Comparison of ENCODE assay signal across 13 mouse cellular contexts in the genomic region with DNA sequence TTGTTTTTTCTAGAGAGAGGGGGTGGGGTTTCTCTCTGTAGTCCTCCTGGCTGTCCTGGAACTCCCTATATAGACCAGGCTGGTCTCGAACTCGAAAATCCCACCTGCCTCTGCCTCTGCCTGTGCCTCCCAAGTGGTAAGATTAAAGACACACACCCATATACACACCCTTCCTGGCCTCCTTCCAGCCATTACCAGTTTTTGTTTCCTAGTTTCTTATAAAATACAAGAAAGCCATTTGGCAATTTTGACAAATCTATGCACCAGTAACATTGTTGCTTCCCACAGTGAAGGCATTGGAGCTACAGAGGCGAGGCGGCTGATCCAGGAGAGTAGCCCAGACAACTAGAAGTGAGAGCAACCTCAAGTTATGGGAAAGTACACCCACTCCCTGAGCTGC.
"Had no signal": no experiment of that assay in that cellular context is flagged by ENCODE, and none has a peak within 500 bp of the region (broad histone marks: within the 10 kb centered on the region; RNA-seq: fewer than 3 reads in every experiment).

No protein-coding gene starts in this region.

- DNase-seq: lung, adult 18-20 months; lung, embryonic 14.5 days; lung, postnatal 10 days; lung, postnatal 4 days; right cerebral cortex, postnatal 25 days; right cerebral cortex, postnatal 4 days; spleen, adult 18-20 months; thymus, adult 18-20 months; thymus, postnatal 14 days; thymus, postnatal 36 days had no signal

- ATAC-seq: liver, embryonic 12.5 days; midbrain, embryonic 13.5 days; midbrain, embryonic 15.5 days had no signal
